Mouse (Mus musculus): ENCODE measurements around the gene Upk1b. TPM values are rescaled to one million over a fixed set of nuclear protein-coding genes. Genes with fewer than 3 reads are reported as not detected.
A peak's percentile ranks its signal among the peaks of the same experiment; 100 is the strongest.

Upk1b gene
- polyA plus RNA-seq, 1 experiment from 2014 or later, result 10.1 TPM

- no peaks in the 10 kb centered on the region for H3K27me3 ChIP-seq
- no peak overlapping the region for H3K4me3 ChIP-seq (replicated peaks)
- 80% methylated on average over 6 of the region's 6 CpGs for WGBS
- peaks cover 24% of the 10 kb centered on the region; the same call in 1 of the 2 replicates for H3K4me1 ChIP-seq
- no peak overlapping the region for H3K27ac ChIP-seq
- ATAC-seq (replicated peaks; ENCODE audit: low FRiP score), result no peak
- H3K9ac ChIP-seq, result no peak overlapping the region
- H3K36me3 ChIP-seq, result peaks cover 33% of the 10 kb centered on the region
- no peak overlapping the region for H3K4me2 ChIP-seq
- H3K9me3 ChIP-seq (replicated peaks), result no peaks in the 10 kb centered on the region
Measured at GRCm38 (mm10) chr16:38760834-38761375, 39.2 kb downstream of the Upk1b start.

- no peak for ATAC-seq (replicated peaks; ENCODE audit: low FRiP score)
- no peaks in the 10 kb centered on the region for H3K9me3 ChIP-seq (replicated peaks)
Measured at GRCm38 (mm10) chr16:38760239-38760638, 39.9 kb downstream of the Upk1b start.

GRCm38 (mm10) chr16:38758104-38758861 lies 41.8 kb downstream of the Upk1b start:
- H3K27me3 ChIP-seq, result no peaks in the 10 kb centered on the region
- no peak overlapping the region for H3K4me2 ChIP-seq
- ATAC-seq (replicated peaks; ENCODE audit: low FRiP score), result no peak
- H3K36me3 ChIP-seq, result peaks cover 27% of the 10 kb centered on the region
- no peak overlapping the region for H3K4me3 ChIP-seq (replicated peaks)
- peaks cover 33% of the 10 kb centered on the region for H3K4me1 ChIP-seq
- H3K9ac ChIP-seq, result no peak overlapping the region
- no peaks in the 10 kb centered on the region for H3K9me3 ChIP-seq (replicated peaks)
- 74% methylated on average over 12 of the region's 12 CpGs for WGBS
- peak overlapping the region; percentile 22; the same call in 1 of the 2 replicates for H3K27ac ChIP-seq

More at GRCm38 (mm10) chr16:38760239-38760638, 39.9 kb downstream of the Upk1b start:
- Histone ChIP-seq H3K4me3 (replicated peaks) (no peak overlapping the region), H3K4me2 (no peak overlapping the region), H3K27ac (no peak overlapping the region), H3K27me3 (no peaks in the 10 kb centered on the region), H3K9ac (no peak overlapping the region), H3K4me1 (peaks cover 28% of the 10 kb centered on the region; the same call in 1 of the 2 replicates), H3K36me3 (peaks cover 32% of the 10 kb centered on the region)
- 85% methylated on average over 5 of the region's 5 CpGs for WGBS

DNA sequence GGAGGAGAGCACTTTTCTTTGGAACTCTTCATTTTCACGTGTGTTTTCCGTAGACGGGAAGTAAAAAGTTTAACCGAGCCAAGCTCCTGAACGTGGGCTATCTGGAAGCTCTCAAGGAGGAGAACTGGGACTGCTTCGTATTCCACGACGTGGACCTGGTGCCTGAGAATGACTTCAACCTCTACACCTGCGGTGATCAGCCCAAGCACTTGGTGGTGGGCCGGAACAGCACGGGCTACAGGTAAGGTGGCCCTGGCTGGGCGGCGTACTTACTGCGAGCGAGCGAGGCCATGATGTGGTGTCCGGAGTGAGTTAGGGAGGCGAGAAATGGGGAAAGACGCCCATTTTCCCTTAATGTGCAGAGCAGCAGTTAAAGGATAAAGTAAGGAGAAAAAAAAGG lies 42.5 kb downstream of the Upk1b start:
- Histone ChIP-seq H3K9me3 (replicated peaks) (no peaks in the 10 kb centered on the region), H3K4me1 (peaks cover 35% of the 10 kb centered on the region), H3K9ac (no peak overlapping the region), H3K36me3 (peaks cover 27% of the 10 kb centered on the region), H3K27ac (peak overlapping the region; percentile 22; the same call in 1 of the 2 replicates), H3K4me3 (replicated peaks) (no peak overlapping the region), H3K27me3 (no peaks in the 10 kb centered on the region), H3K4me2 (no peak overlapping the region)
- ATAC-seq (replicated peaks; ENCODE audit: low FRiP score), result no peak
- 94% methylated on average over 19 of the region's 19 CpGs for WGBS

DNA sequence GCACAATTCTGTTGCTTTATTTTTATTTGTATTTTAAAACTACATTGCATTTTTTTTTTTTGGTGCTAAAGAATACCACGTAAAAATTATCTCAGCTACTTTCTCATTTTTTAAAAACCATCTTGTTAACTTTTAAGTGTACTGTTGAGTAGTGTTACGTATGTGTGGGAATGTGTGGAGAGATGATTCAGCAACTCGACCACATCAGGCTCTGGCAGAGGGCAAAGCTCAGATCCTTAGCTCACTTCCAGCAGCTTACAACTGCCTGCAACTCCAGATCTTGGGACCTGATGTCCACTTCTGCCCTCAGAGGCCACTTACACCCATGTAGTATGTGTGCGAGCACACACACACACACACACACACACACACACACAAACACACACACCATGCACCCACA lies 43.6 kb downstream of the Upk1b start:
- no peak for ATAC-seq (replicated peaks; ENCODE audit: low FRiP score)
- Histone ChIP-seq H3K27me3 (no peaks in the 10 kb centered on the region), H3K9me3 (replicated peaks) (no peaks in the 10 kb centered on the region), H3K4me2 (no peak overlapping the region), H3K4me3 (replicated peaks) (no peak overlapping the region), H3K27ac (peak overlapping the region; percentile 64; the same call in 1 of the 2 replicates), H3K36me3 (peaks cover 27% of the 10 kb centered on the region), H3K9ac (no peak overlapping the region), H3K4me1 (peaks cover 28% of the 10 kb centered on the region)
- WGBS, result 73% methylated on average over 4 of the region's 4 CpGs

DNA sequence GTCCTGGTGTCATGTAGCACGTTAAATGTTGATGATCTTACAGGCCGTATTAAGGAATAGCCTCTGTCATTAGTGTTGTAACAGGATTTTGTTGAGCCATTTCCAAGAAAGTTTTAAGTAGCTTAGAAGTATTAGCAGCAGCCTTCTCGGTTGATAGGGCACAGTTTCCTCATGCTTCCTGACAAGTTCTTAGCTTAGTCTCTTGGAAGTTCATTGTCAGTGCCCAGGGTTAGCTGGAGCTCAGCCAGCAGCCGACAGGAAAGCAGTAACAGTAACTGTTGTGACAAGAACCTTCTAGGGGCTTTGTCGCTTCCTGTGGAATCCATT lies 44.0 kb downstream of the Upk1b start:
- peak overlapping the region; percentile 49; the same call in 1 of the 2 replicates for H3K27ac ChIP-seq
- no peak overlapping the region for H3K9ac ChIP-seq
- H3K27me3 ChIP-seq, result no peaks in the 10 kb centered on the region
- H3K4me2 ChIP-seq, result no peak overlapping the region
- WGBS, result 19% methylated on average over 5 of the region's 5 CpGs
- H3K4me3 ChIP-seq (replicated peaks), result no peak overlapping the region
- no peak for ATAC-seq (replicated peaks; ENCODE audit: low FRiP score)
- peaks cover 28% of the 10 kb centered on the region for H3K4me1 ChIP-seq
- H3K36me3 ChIP-seq, result peaks cover 27% of the 10 kb centered on the region
- H3K9me3 ChIP-seq (replicated peaks), result no peaks in the 10 kb centered on the region

- H3K9me3 ChIP-seq (replicated peaks), result no peaks in the 10 kb centered on the region
- WGBS, result 43% methylated on average over 7 of the region's 7 CpGs
- peaks cover 25% of the 10 kb centered on the region for H3K36me3 ChIP-seq
- peaks cover 28% of the 10 kb centered on the region for H3K4me1 ChIP-seq
- no peaks in the 10 kb centered on the region for H3K27me3 ChIP-seq
- ATAC-seq (replicated peaks; ENCODE audit: low FRiP score), result no peak
- no peak overlapping the region for H3K4me3 ChIP-seq (replicated peaks)
- no peak overlapping the region for H3K4me2 ChIP-seq
- H3K27ac ChIP-seq, result peak overlapping the region; percentile 49
- H3K9ac ChIP-seq, result no peak overlapping the region
Measured at GRCm38 (mm10) chr16:38755452-38756176, 44.5 kb downstream of the Upk1b start.

DNA sequence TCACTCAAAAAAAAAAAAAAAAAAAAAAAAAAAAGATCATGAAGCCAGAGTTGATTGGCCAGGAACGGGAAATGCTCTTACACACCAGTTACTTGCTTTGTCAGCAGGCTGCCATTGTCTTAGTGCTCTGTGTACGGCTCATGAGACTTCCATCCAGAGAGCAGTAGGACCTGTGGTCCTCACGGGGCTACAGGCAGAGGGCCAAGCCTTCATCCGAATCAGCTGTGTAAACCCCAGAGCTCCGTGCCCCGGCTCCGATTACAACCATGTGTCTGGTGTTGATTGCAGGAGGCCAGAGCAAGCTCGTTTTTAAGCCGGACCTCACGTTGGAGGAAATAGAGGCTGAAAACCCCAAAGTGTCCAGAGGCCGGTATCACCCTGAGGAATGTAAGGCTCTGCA lies 46.5 kb downstream of the Upk1b start:
- Histone ChIP-seq H3K4me1 (peaks cover 24% of the 10 kb centered on the region), H3K4me3 (replicated peaks) (no peak overlapping the region), H3K4me2 (no peak overlapping the region; the same call in 1 of the 2 replicates), H3K27me3 (no peaks in the 10 kb centered on the region), H3K9me3 (replicated peaks) (no peaks in the 10 kb centered on the region), H3K9ac (no peak overlapping the region), H3K36me3 (peaks cover 20% of the 10 kb centered on the region), H3K27ac (no peak overlapping the region)
- no peak; the same call in 1 of the 2 replicates for ATAC-seq (replicated peaks; ENCODE audit: low FRiP score)
- WGBS, result 18% methylated on average over 11 of the region's 11 CpGs

DNA sequence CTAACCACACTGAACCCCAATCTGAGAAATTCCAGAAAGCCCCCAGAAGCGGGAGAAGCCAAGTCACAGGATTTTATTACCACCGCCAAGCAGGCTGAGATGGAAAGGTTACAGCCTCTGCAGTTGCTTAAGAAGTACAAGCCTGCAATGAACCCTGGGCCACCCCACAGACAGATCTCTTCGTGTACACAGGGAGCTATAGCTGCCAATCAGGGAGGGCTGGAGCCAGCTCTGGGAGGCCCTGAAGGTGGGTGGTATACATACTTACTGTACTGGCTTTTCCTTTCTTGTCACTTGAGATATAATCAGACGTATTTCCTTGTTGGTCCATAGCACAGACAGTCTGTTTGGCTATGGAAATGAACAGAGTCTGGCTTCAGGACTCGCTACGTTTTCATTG lies 49.3 kb downstream of the Upk1b start:
- H3K27me3 ChIP-seq, result no peaks in the 10 kb centered on the region
- H3K4me1 ChIP-seq, result peaks cover 16% of the 10 kb centered on the region
- H3K4me2 ChIP-seq, result no peak overlapping the region
- no peak overlapping the region for H3K9ac ChIP-seq
- H3K4me3 ChIP-seq (replicated peaks), result no peak overlapping the region
- peaks cover 6% of the 10 kb centered on the region for H3K36me3 ChIP-seq
- WGBS, result 56% methylated on average over 6 of the region's 6 CpGs
- no peaks in the 10 kb centered on the region for H3K9me3 ChIP-seq (replicated peaks)
- H3K27ac ChIP-seq, result no peak overlapping the region
- no peak for ATAC-seq (replicated peaks; ENCODE audit: low FRiP score)

DNA sequence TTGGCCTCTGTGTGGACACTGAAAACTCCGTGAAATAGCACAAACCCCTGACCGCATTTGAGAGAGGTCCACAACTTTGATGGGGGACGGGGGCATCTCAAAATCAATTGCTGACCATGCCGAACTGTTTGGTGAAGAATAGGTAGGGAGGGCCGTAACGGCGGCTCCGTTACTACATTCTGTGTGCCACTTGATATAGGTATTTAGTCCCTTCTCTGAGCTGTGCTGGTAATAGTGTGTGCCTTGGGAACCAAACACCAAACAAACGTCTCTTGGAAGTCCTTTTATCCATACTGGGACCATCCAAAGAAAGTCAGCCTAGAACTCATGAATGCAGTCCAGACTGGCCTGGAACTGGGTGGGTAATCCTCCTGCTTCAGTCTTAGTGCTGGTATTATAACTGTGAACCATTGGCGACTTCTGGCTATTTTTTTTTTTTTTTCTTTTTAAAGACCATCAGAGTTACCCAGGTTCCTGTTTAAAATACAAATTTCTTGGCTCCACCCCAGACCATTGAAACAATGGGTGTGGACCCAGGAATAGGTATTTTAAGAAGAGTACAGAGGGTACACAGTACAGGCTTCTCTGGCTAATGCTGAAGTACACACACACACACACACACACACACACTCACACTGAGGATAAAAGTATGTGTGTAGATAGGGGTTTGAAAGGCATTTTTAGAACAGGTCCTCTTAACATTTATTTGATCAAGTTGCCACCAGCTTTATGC lies 56.0 kb downstream of the Upk1b start:
- Histone ChIP-seq H3K36me3 (no peaks in the 10 kb centered on the region; the same call in 1 of the 2 replicates), H3K4me1 (peaks cover 10% of the 10 kb centered on the region), H3K4me2 (no peak overlapping the region), H3K27ac (no peak overlapping the region), H3K4me3 (replicated peaks) (no peak overlapping the region), H3K27me3 (no peaks in the 10 kb centered on the region), H3K9me3 (replicated peaks) (no peaks in the 10 kb centered on the region), H3K9ac (no peak overlapping the region)
- no peak for ATAC-seq (replicated peaks; ENCODE audit: low FRiP score)
- WGBS, result 84% methylated on average over 10 of the region's 10 CpGs

- no peaks in the 10 kb centered on the region; the same call in 1 of the 2 replicates for H3K36me3 ChIP-seq
- H3K4me3 ChIP-seq (replicated peaks), result peak overlapping the region; percentile 81
- peaks cover 10% of the 10 kb centered on the region for H3K4me1 ChIP-seq
- peak overlapping the region; percentile 81 for H3K27ac ChIP-seq
- peak overlapping the region; percentile 81 for H3K9ac ChIP-seq
- no peaks in the 10 kb centered on the region for H3K27me3 ChIP-seq
- peak; percentile 80 for ATAC-seq (replicated peaks; ENCODE audit: low FRiP score)
- H3K4me2 ChIP-seq, result peak overlapping the region; percentile 78
- no peaks in the 10 kb centered on the region for H3K9me3 ChIP-seq (replicated peaks)
- under 1% methylated on average over 13 of the region's 13 CpGs for WGBS
Measured at GRCm38 (mm10) chr16:38742659-38743131, 57.4 kb downstream of the Upk1b start.
